Mouse (Mus musculus) hindbrain, embryonic 11.5 days (tissue): ENCODE data around the gene Apc2. TPM values are rescaled to one million over a fixed set of nuclear protein-coding genes. Genes with fewer than 3 reads are reported as not detected.
"Not testable (repeated sequence)": the region's sequence is repeated elsewhere in the genome, so short reads cannot be mapped to it uniquely, and the experiment has no call there.

Experiments used
- ATAC-seq: fragments of 200-750 bp; cut with Nextera tagmentation; 2 replicates; pipeline ENCODE4 v1.8.0; 2017; ENCODE audit warnings: mild to moderate bottlenecking, moderate TSS enrichment, moderate library complexity; ENCODE audit not compliant: low FRiP score
- DNase-seq: peaks from one replicate; pipeline ENCODE4 v3.0.0-alpha.2; 2015; ENCODE audit warnings: low spot score
- H3K27ac ChIP-seq: fragments of 300-500 bp; sonication (generic); 2 replicates; pipeline ENCODE4 v1.5.1; 2014; ENCODE audit warnings: mild to moderate bottlenecking, low read depth, low read length
- H3K27me3 ChIP-seq: fragments of 300-500 bp; sonication (generic); 2 replicates; pipeline ENCODE4 v1.6.1; 2014; ENCODE audit warnings: mild to moderate bottlenecking, low read length, moderate library complexity, mixed read lengths; ENCODE audit not compliant: control insufficient read depth, insufficient read depth
- H3K36me3 ChIP-seq: fragments of 300-500 bp; sonication (generic); 2 replicates; pipeline ENCODE4 v1.6.1; 2014; ENCODE audit warnings: mild to moderate bottlenecking, low read length, moderate library complexity, mixed read lengths; ENCODE audit not compliant: control insufficient read depth, insufficient read depth
- H3K4me1 ChIP-seq: fragments of 300-500 bp; sonication (generic); replicated peaks from 2 replicates; pipeline ENCODE4 v1.6.1; 2014; ENCODE audit warnings: low read length, mixed read lengths; ENCODE audit not compliant: control insufficient read depth, insufficient read depth
- H3K4me2 ChIP-seq: fragments of 300-500 bp; sonication (generic); replicated peaks from 2 replicates; pipeline ENCODE4 v1.6.1; 2014; ENCODE audit warnings: mild to moderate bottlenecking, low read depth, low read length
- H3K4me3 ChIP-seq: fragments of 300-500 bp; sonication (generic); 2 replicates; pipeline ENCODE4 v1.5.1; 2014; ENCODE audit warnings: low read depth, low read length
- H3K9ac ChIP-seq: fragments of 300-500 bp; sonication (generic); 2 replicates; pipeline ENCODE4 v1.6.1; 2014; ENCODE audit warnings: low read depth, low read length
- H3K9me3 ChIP-seq: fragments of 300-500 bp; sonication (generic); 2 replicates; pipeline ENCODE4 v1.6.1; 2016; ENCODE audit warnings: low read length; ENCODE audit not compliant: control insufficient read depth
- WGBS: fragments of 180-500 bp; shearing (Covaris S2); extraction: QIAGEN DNeasy Blood & Tissue Kit; methylation state at CpG from one replicate; pipeline ENCODE4 v1.1.7; 2014; 5-methylcytosine and 5-hydroxymethylcytosine counted together
- polyA plus RNA-seq: library from polyadenylated mRNA; unstranded; fragments of >200 nt; fragmentation: Nextera tagmentation; extraction: Ambion mirVana; gene quantifications from 2 replicates; pipeline ENCODE4 v1.2.1, GENCODE M21; 2014

Apc2 gene
- 74.4 and 101 TPM in 2 replicates for polyA plus RNA-seq

DNA sequence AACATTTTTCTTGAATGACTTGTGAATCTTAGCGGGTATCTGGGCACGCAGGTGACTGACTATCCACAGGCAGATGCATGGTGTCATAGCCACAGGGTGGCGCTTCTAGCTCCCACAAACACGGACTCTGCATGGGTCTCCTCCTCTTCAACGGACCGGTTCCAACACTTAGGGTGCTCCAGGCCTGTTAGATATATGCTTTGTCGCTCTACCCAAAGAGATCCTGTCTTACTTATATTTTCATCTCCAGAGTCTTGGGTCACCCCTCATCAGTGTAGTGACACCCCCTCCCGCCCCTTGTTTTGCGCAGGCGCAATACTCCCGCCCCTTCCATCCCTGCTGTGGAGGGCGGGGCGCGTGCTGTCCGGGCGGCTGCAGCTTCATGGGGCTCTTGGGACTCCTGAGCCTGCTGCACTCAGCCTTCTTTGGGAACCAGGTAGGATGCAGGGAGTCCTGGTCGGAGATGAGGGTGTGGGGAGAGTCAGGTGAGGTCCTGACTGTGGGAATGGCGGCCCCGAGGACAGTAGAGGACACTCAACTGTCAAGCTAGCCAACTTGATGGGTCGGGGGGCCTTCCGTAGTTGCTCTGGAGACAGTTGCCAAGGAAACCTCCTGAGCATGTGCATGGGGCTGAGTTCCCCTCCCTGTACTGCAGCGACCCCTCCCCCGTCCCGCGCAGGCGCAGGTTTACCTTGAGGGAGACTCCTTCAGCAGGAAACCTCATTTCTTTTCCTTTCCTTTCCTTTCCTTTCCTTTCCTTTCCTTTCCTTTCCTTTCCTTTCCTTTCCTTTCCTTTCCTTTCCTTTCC, at the start of gene Apc2:
TSS of gene Apc2 (plus strand) at position 360 of the 808 bp plus-strand sequence.
- Histone ChIP-seq H3K27ac (peak within 1 kb of the TSS; percentile 85), H3K27me3 (peaks cover 3% of the 10 kb centered on the region; the same call in 1 of the 2 replicates), H3K4me1 (peaks cover 25% of the 10 kb centered on the region), H3K4me3 (peak within 1 kb of the TSS; percentile 45), H3K4me2 (peak within 1 kb of the TSS; percentile 68), H3K9ac (peak within 1 kb of the TSS; percentile 59), H3K9me3 (no peaks in the 10 kb centered on the region), H3K36me3 (peaks cover 10% of the 10 kb centered on the region)
- DNase-seq, result peak; percentile 88
- WGBS, result 1% methylated on average over 26 of the region's 26 CpGs
- peak; percentile 61 for ATAC-seq

DNA sequence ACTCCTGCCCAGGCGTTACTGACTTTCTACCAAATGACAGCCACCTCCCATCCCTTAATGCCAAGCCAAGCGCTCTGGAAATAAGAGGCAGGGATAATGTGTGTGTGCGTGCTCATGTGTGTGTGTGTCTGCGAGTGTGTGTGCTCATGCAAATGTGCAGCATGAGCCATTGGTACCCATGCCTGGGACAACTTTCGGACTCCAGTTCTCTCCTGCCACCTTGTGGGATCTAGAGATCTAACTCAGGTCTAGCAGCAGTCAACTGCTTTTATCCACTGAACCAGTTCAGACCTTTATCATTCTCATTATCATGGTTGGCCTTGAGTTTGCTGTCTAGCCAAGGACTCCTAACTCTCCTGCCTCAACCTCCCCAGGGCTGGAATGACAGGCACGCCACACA, 47.9 kb upstream of the Apc2 start:
- whole genome bisulfite sequencing, result 52% methylated on average over 6 of the region's 6 CpGs
- H3K4me1 ChIP-seq, result peaks cover 3% of the 10 kb centered on the region; the same call in 1 of the 2 replicates
- H3K9ac ChIP-seq, result no peak overlapping the region
- DNase-seq (peak; percentile 29), ATAC-seq (no peak)
- H3K9me3 ChIP-seq, result no peaks in the 10 kb centered on the region
- H3K27me3 ChIP-seq, result no peaks in the 10 kb centered on the region
- H3K27ac ChIP-seq, result no peak overlapping the region
- no peaks in the 10 kb centered on the region for H3K36me3 ChIP-seq
- H3K4me2 ChIP-seq, result no peak overlapping the region
- no peak overlapping the region for H3K4me3 ChIP-seq

DNA sequence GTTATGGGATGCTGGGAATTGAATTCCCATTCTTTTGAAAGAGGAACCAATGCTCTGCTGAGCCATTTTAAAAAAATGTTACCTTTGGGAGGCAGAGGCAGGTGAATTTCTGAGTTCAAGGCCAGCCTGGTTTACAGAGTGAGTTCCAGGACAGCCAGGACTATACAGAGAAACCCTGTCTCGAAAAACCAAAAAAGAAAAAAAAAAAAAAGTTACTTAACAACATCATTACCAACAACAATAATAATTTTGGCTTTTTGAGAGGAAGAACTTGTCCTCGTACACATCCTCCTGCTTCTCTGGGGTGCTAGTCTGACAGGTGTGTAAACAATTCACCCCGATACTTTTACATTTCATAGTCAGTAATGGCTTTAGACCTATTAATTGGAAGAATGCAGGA, 47.3 kb upstream of the Apc2 start:
- ATAC-seq, H3K36me3 ChIP-seq: not testable (repeated sequence)
- 48% methylated on average over 3 of the region's 3 CpGs for WGBS

GRCm38 (mm10) chr10:80248971-80249640, 46.7 kb upstream of the Apc2 start, which contains the start of gene Ndufs7:
Gene Ndufs7, plus strand, starts transcription at chr10:80249121.
- DNase-seq (peak; percentile 95), ATAC-seq (peak; percentile 87)
- no peaks in the 10 kb centered on the region for H3K36me3 ChIP-seq
- peak within 1 kb of the TSS; percentile 81 for H3K9ac ChIP-seq
- peak within 1 kb of the TSS; percentile 75 for H3K4me3 ChIP-seq
- peak within 1 kb of the TSS; percentile 74 for H3K4me2 ChIP-seq
- H3K27me3 ChIP-seq, result no peaks in the 10 kb centered on the region
- no peaks in the 10 kb centered on the region for H3K9me3 ChIP-seq
- H3K27ac ChIP-seq, result peak within 1 kb of the TSS; percentile 70
- H3K4me1 ChIP-seq, result peaks cover 3% of the 10 kb centered on the region; the same call in 1 of the 2 replicates
- under 1% methylated on average over 53 of the region's 53 CpGs for WGBS

More for the DNA sequence above, 47.3 kb upstream of the Apc2 start:
- not testable (repeated sequence) for DNase-seq, H3K27ac ChIP-seq, H3K4me1 ChIP-seq, H3K4me2 ChIP-seq, H3K9me3 ChIP-seq, H3K9ac ChIP-seq, H3K27me3 ChIP-seq, H3K4me3 ChIP-seq

DNA sequence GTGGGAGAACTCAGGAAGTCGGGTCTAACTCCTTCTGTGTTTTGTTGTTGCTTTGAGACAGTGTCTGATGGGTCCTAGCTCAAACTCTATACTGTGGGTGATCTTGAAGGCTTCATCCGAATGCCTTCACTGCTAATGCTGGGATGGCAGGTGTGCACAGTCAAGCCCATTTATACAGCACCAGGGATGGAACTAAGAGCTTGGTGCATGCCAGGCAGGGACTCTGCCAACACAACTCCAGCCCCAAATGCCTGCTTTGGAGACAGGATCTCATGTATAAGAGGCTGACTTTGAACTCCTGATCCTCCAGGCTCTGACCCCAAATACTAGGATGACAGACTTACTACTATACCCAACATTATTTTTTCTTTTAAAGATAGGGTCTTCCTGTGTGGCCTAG, 45.7 kb upstream of the Apc2 start:
- Histone ChIP-seq H3K4me2 (peak overlapping the region; percentile 74), H3K4me1 (peaks cover 3% of the 10 kb centered on the region; the same call in 1 of the 2 replicates), H3K9ac (peak overlapping the region; percentile 81), H3K27me3 (no peaks in the 10 kb centered on the region), H3K36me3 (peaks cover 3% of the 10 kb centered on the region; the same call in 1 of the 2 replicates), H3K27ac (no peak overlapping the region), H3K9me3 (no peaks in the 10 kb centered on the region), H3K4me3 (peak overlapping the region; percentile 75)
- DNase-seq (no peak), ATAC-seq (no peak)
- WGBS, result 45% methylated on average over 2 of the region's 2 CpGs

- H3K4me2 ChIP-seq, result peak overlapping the region; percentile 74; the same call in 1 of the 2 replicates
- DNase-seq (no peak), ATAC-seq (no peak)
- no peak overlapping the region for H3K9ac ChIP-seq
- no peak overlapping the region for H3K27ac ChIP-seq
- H3K36me3 ChIP-seq, result peaks cover 6% of the 10 kb centered on the region; the same call in 1 of the 2 replicates
- H3K27me3 ChIP-seq, result no peaks in the 10 kb centered on the region
- peak overlapping the region; percentile 75; the same call in 1 of the 2 replicates for H3K4me3 ChIP-seq
- no peaks in the 10 kb centered on the region; the same call in 1 of the 2 replicates for H3K4me1 ChIP-seq
- no peaks in the 10 kb centered on the region for H3K9me3 ChIP-seq
- WGBS, result 84% methylated on average over 4 of the region's 4 CpGs
Measured at GRCm38 (mm10) chr10:80250573-80250972, 45.2 kb upstream of the Apc2 start.

- peaks cover 8% of the 10 kb centered on the region; the same call in 1 of the 2 replicates for H3K36me3 ChIP-seq
- ATAC-seq, result no peak
- H3K27me3 ChIP-seq, result no peaks in the 10 kb centered on the region
- no peak overlapping the region for H3K27ac ChIP-seq
- DNase-seq, result no peak
- no peak overlapping the region for H3K9ac ChIP-seq
- no peaks in the 10 kb centered on the region for H3K9me3 ChIP-seq
- no peak overlapping the region for H3K4me2 ChIP-seq
- no peaks in the 10 kb centered on the region; the same call in 1 of the 2 replicates for H3K4me1 ChIP-seq
- no peak overlapping the region for H3K4me3 ChIP-seq
Measured at GRCm38 (mm10) chr10:80252011-80252410, 43.8 kb upstream of the Apc2 start.

GRCm38 (mm10) chr10:80252493-80253274, 43.1 kb upstream of the Apc2 start:
- Histone ChIP-seq H3K27me3 (no peaks in the 10 kb centered on the region), H3K4me1 (no peaks in the 10 kb centered on the region; the same call in 1 of the 2 replicates), H3K36me3 (peaks cover 8% of the 10 kb centered on the region; the same call in 1 of the 2 replicates), H3K4me2 (no peak overlapping the region), H3K27ac (no peak overlapping the region), H3K9me3 (no peaks in the 10 kb centered on the region), H3K4me3 (no peak overlapping the region), H3K9ac (no peak overlapping the region)
- 95% methylated on average over 11 of the region's 11 CpGs for WGBS
- DNase-seq, result no peak
- no peak for ATAC-seq
